ENCODE assay signal across 8 mouse cellular contexts in genomic region chr15:102003516-102003915, GRCm38 (mm10). TPM values are rescaled to one million over a fixed set of nuclear protein-coding genes. Genes with fewer than 3 reads are reported as not detected.
A peak's percentile ranks its signal among the peaks of the same experiment; 100 is the strongest.
DNase-seq lines count a peak whose midpoint lies in the region; ATAC-seq and TF ChIP-seq lines count a peak whose summit lies in the region.

No protein-coding gene starts in this region.

- H3K9me3 ChIP-seq in hindbrain, embryonic 11.5 days (ENCODE audit: control insufficient read depth, low read length): no peaks in the 10 kb centered on the region
- H3K9me3 ChIP-seq in liver, embryonic 16.5 days (replicated peaks; ENCODE audit: control insufficient read depth, low read length): no peaks in the 10 kb centered on the region
- H3K9me3 ChIP-seq in stomach, postnatal 0 days (ENCODE audit: control insufficient read depth, low read length): no peaks in the 10 kb centered on the region

- peak overlapping the region; percentile 45 for H3K4me2 ChIP-seq in hindbrain, embryonic 11.5 days (replicated peaks; ENCODE audit: low read depth, low read length)
- H3K4me2 ChIP-seq in liver, embryonic 16.5 days (ENCODE audit: low read depth, low read length): peak overlapping the region; percentile 51
- H3K4me2 ChIP-seq in stomach, postnatal 0 days (replicated peaks; ENCODE audit: low read depth): peak overlapping the region; percentile 54

- peak overlapping the region; percentile 65 for H3K4me3 ChIP-seq in lung, adult 2 months (replicated peaks; ENCODE audit: extremely low read depth, low read depth, low read length)
- H3K4me3 ChIP-seq in hindbrain, embryonic 11.5 days (ENCODE audit: low read depth, low read length): peak overlapping the region; percentile 23
- H3K4me3 ChIP-seq in liver, embryonic 16.5 days (ENCODE audit: low read depth, low read length): peak overlapping the region; percentile 58
- peak overlapping the region; percentile 39 for H3K4me3 ChIP-seq in stomach, postnatal 0 days (ENCODE audit: low read depth, low read length)

- 0 out of 2 replicates have a peak overlapping the region, but pooled peaks have one; percentile 42 for H3K9ac ChIP-seq in hindbrain, embryonic 11.5 days (ENCODE audit: low read depth, low read length)
- H3K9ac ChIP-seq in liver, embryonic 16.5 days (ENCODE audit: low read depth, low read length): peak overlapping the region; percentile 47
- peak overlapping the region; percentile 53 for H3K9ac ChIP-seq in stomach, postnatal 0 days (ENCODE audit: low read length)

- WGBS in lung, adult 2 months: 31% methylated on average over 12 of the region's 12 CpGs
- WGBS in hindbrain, embryonic 11.5 days: 17% methylated on average over 12 of the region's 12 CpGs
- 19% methylated on average over 12 of the region's 12 CpGs for WGBS in liver, embryonic 16.5 days (ENCODE audit: insufficient replicate concordance)
- 19% methylated on average over 12 of the region's 12 CpGs for WGBS in stomach, postnatal 0 days

- TF ChIP-seq POLR2A in lung, adult 2 months (IDR thresholded peaks at IDR 0.05; ENCODE audit: borderline replicate concordance, extremely low read depth, low read depth, low read length): no peak

- H3K4me1 ChIP-seq in lung, adult 2 months (ENCODE audit: control insufficient read depth, insufficient read depth, low read length): no peaks in the 10 kb centered on the region; the same call in 1 of the 2 replicates
- 0 out of 2 replicates have a peak, but pooled peaks cover 2% of the 10 kb centered on the region for H3K4me1 ChIP-seq in hindbrain, embryonic 11.5 days (replicated peaks; ENCODE audit: control insufficient read depth, insufficient read depth, low read length)
- H3K4me1 ChIP-seq in liver, embryonic 16.5 days (ENCODE audit: control insufficient read depth, low read depth, low read length): no peaks in the 10 kb centered on the region; the same call in 1 of the 2 replicates
- peaks cover 8% of the 10 kb centered on the region for H3K4me1 ChIP-seq in stomach, postnatal 0 days (replicated peaks; ENCODE audit: control insufficient read depth, insufficient read depth)

- ATAC-seq in hindbrain, embryonic 11.5 days (ENCODE audit: low FRiP score): no peak
- ATAC-seq in liver, embryonic 16.5 days (ENCODE audit: low read depth): no peak
- no peak for ATAC-seq in stomach, postnatal 0 days (ENCODE audit: low FRiP score, low TSS enrichment)

- no peak for TF ChIP-seq EP300 in stomach, postnatal 0 days (optimal IDR thresholded peaks at IDR 0.05)

- DNase-seq in lung, adult 2 months: peak; percentile 47
- DNase-seq in lung, postnatal 14 days: no peak
- no peak for DNase-seq in hindbrain, embryonic 11.5 days (ENCODE audit: low spot score)
- DNase-seq in stomach, postnatal 0 days (ENCODE audit: low spot score): no peak
- no peak for DNase-seq in adrenal gland, postnatal 10 days
- no peak for DNase-seq in urinary bladder, postnatal 10 days (ENCODE audit: low spot score)
- no peak for DNase-seq in adrenal gland, postnatal 14 days

- peaks cover 32% of the 10 kb centered on the region for H3K27me3 ChIP-seq in hindbrain, embryonic 11.5 days (ENCODE audit: control insufficient read depth, insufficient read depth, low read length)
- peaks cover 35% of the 10 kb centered on the region for H3K27me3 ChIP-seq in liver, embryonic 16.5 days (ENCODE audit: control insufficient read depth, insufficient read depth, low read depth, low read length)
- no peaks in the 10 kb centered on the region for H3K27me3 ChIP-seq in stomach, postnatal 0 days (ENCODE audit: control insufficient read depth, insufficient read depth, low read length)

- no peaks in the 10 kb centered on the region for H3K36me3 ChIP-seq in hindbrain, embryonic 11.5 days (ENCODE audit: control insufficient read depth, insufficient read depth, low read length)
- no peaks in the 10 kb centered on the region; the same call in 1 of the 2 replicates for H3K36me3 ChIP-seq in liver, embryonic 16.5 days (ENCODE audit: control insufficient read depth, insufficient read depth)
- no peaks in the 10 kb centered on the region for H3K36me3 ChIP-seq in stomach, postnatal 0 days (ENCODE audit: control insufficient read depth, insufficient read depth, low read length)

- H3K27ac ChIP-seq in hindbrain, embryonic 11.5 days (ENCODE audit: low read depth, low read length): no peak overlapping the region
- peak overlapping the region; percentile 1; the same call in 1 of the 2 replicates for H3K27ac ChIP-seq in liver, embryonic 16.5 days (ENCODE audit: low read length)
- H3K27ac ChIP-seq in stomach, postnatal 0 days (replicated peaks): peak overlapping the region; percentile 67

- no peak for TF ChIP-seq CTCF in lung, adult 2 months (IDR thresholded peaks at IDR 0.05; ENCODE audit: insufficient read depth, low read length)
- TF ChIP-seq CTCF in stomach, postnatal 0 days (IDR thresholded peaks at IDR 0.05; ENCODE audit: low read depth): no peak

RNA-seq across cellular contexts. Expression of gene Krt8, which starts 0.8 kb away (rescaled TPM):
- 128 and 147 TPM in 2 replicates for polyA plus RNA-seq in lung, adult 2 months (2012; rRNA removed)
- 22.4 and 27.8 TPM in 2 replicates for polyA plus RNA-seq in hindbrain, embryonic 11.5 days (2014; fragmentation: Nextera tagmentation; extraction: Ambion mirVana)
- 120 and 130 TPM in 2 replicates for polyA plus RNA-seq in liver, embryonic 16.5 days (2015; fragmentation: Nextera tagmentation; extraction: Ambion mirVana)
- 1,902 and 1,960 TPM in 2 replicates for polyA plus RNA-seq in stomach, postnatal 0 days (2015; fragmentation: Nextera tagmentation; extraction: Ambion mirVana)
- total RNA-seq in adrenal gland, postnatal 10 days (2021): 10 to 100 TPM; 12.1 to 24.2 TPM
- total RNA-seq in adrenal gland, postnatal 14 days (2021): 1.5 and 14.6 TPM in 2 replicates

RNA-seq across cellular contexts. Expression of gene Krt18, which starts 24.5 kb away (rescaled TPM):
- polyA plus RNA-seq in lung, adult 2 months (2012; rRNA removed): 62.6 and 63.8 TPM in 2 replicates
- 20.5 and 22.7 TPM in 2 replicates for polyA plus RNA-seq in hindbrain, embryonic 11.5 days (2014; fragmentation: Nextera tagmentation; extraction: Ambion mirVana)
- polyA plus RNA-seq in liver, embryonic 16.5 days (2015; fragmentation: Nextera tagmentation; extraction: Ambion mirVana): 118 and 119 TPM in 2 replicates
- polyA plus RNA-seq in stomach, postnatal 0 days (2015; fragmentation: Nextera tagmentation; extraction: Ambion mirVana): 715 and 753 TPM in 2 replicates
- 10 to 100 TPM; 15.9 to 28.3 TPM for total RNA-seq in adrenal gland, postnatal 10 days (2021)
- 2.4 and 11.6 TPM in 2 replicates for total RNA-seq in adrenal gland, postnatal 14 days (2021)

RNA-seq across cellular contexts. Expression of gene Krt78, which starts 49.4 kb away (rescaled TPM):
- polyA plus RNA-seq in lung, adult 2 months (2012; rRNA removed): 0.05 and 32.9 TPM in 2 replicates
- polyA plus RNA-seq in hindbrain, embryonic 11.5 days (2014; fragmentation: Nextera tagmentation; extraction: Ambion mirVana): 0.11 TPM in 1 of 2 replicates, not detected in the other
- not detected in 2 replicates for polyA plus RNA-seq in liver, embryonic 16.5 days (2015; fragmentation: Nextera tagmentation; extraction: Ambion mirVana)
- 49.3 and 73.4 TPM in 2 replicates for polyA plus RNA-seq in stomach, postnatal 0 days (2015; fragmentation: Nextera tagmentation; extraction: Ambion mirVana)
- total RNA-seq in adrenal gland, postnatal 10 days (2021): under 1 TPM in 1 of 2 experiments, not detected in 1; 0.09 TPM
- not detected in 2 replicates for total RNA-seq in adrenal gland, postnatal 14 days (2021)

Comparison
In these comparisons a context has a peak if more than half of its experiments do, and no peak if none do; other contexts are left out.
1. RNA of gene Krt8, which starts 0.8 kb away (polyA plus RNA-seq): 1,902 to 1,960 TPM in stomach, postnatal 0 days; 120 to 130 TPM in liver, embryonic 16.5 days, 128 to 147 TPM in lung, adult 2 months and 22.4 to 27.8 TPM in hindbrain, embryonic 11.5 days; every median in the first group is over 10 times any median in the second.
2. Peak in every context shown above with its lines, with median percentiles within 50 percentile points of each other: H3K4me3 ChIP-seq, H3K4me2 ChIP-seq and H3K9ac ChIP-seq.